Mouse (Mus musculus) testis, adult 2 months (tissue): Measurements from ENCODE around the gene Ndrg3.
"Not testable (repeated sequence)": the region's sequence is repeated elsewhere in the genome, so short reads cannot be mapped to it uniquely, and the experiment has no call there.

Experiments used
- CTCF ChIP-seq: fragments of 200-500 bp; IDR thresholded peaks from 2 replicates; pipeline ENCODE4 v1.5.1; 2012; ENCODE audit warnings: low read depth, mild to moderate bottlenecking, inconsistent platforms, low read length, moderate library complexity; ENCODE audit not compliant: control insufficient read depth, insufficient read depth, insufficient replicate concordance
- POLR2A ChIP-seq: fragments of 200-500 bp; IDR thresholded peaks from 2 replicates; pipeline ENCODE4 v1.6.1; 2012; ENCODE audit warnings: low read depth, mild to moderate bottlenecking, inconsistent platforms, low read length, moderate library complexity; ENCODE audit not compliant: control insufficient read depth

- TF ChIP-seq POLR2A, CTCF: not testable (repeated sequence)
Observed at GRCm38 (mm10) chr2:156939926-156940325, 51.9 kb downstream of the Ndrg3 start.
